In the genomic region with DNA sequence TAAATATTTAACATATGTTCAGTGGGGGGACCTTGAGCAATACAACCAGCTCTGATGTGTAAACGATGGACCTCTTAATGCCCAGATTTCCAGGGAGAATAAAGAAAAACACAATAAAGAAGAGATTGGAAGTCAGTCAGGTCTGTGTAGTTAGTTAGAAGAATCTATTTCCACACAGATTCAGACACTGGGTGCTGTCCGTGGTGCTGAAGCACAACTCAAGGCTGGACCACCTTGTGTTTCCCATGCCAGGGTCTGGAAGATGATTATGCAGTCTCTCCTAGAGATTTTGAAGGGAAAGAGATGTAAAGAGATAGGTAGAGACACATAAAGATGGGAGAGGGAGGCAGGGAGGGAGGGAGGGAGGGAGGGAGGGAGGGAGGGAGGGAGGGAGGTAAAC, we compare ENCODE assay signal across 9 mouse cellular contexts.
A peak's percentile ranks its signal among the peaks of the same experiment; 100 is the strongest.
DNase-seq lines count a peak whose midpoint lies in the region; ATAC-seq and TF ChIP-seq lines count a peak whose summit lies in the region.
"Had no signal": no experiment of that assay in that cellular context is flagged by ENCODE, and none has a peak within 500 bp of the region (broad histone marks: within the 10 kb centered on the region; RNA-seq: fewer than 3 reads in every experiment).

No protein-coding gene starts in this region.

- H3K4me1 ChIP-seq in hindbrain, embryonic 14.5 days (replicated peaks; ENCODE audit: control insufficient read depth, insufficient read depth, low read length), result no peaks in the 10 kb centered on the region
- no peaks in the 10 kb centered on the region for H3K4me1 ChIP-seq in hindbrain, embryonic 16.5 days (ENCODE audit: control insufficient read depth, insufficient read depth, low read depth, low read length)
- no peaks in the 10 kb centered on the region for H3K4me1 ChIP-seq in ES-E14 (ENCODE audit: control insufficient read depth in 2 of 2, insufficient read depth in 2 of 2, low read length in 2 of 2, poor library complexity in 1 of 2)
- no peaks in the 10 kb centered on the region for H3K4me1 ChIP-seq in liver, postnatal 0 days (ENCODE audit: insufficient read depth)
- H3K4me1 ChIP-seq: hindbrain, embryonic 15.5 days had no signal

- no peaks in the 10 kb centered on the region for H3K36me3 ChIP-seq in hindbrain, embryonic 14.5 days (replicated peaks; ENCODE audit: control insufficient read depth, insufficient read depth)
- H3K36me3 ChIP-seq in hindbrain, embryonic 16.5 days (ENCODE audit: control insufficient read depth, insufficient read depth, low read length), result no peaks in the 10 kb centered on the region
- H3K36me3 ChIP-seq in ES-E14 (ENCODE audit: control insufficient read depth, insufficient read depth, low read length, poor library complexity, severe bottlenecking), result no peaks in the 10 kb centered on the region
- no peaks in the 10 kb centered on the region for H3K36me3 ChIP-seq in liver, postnatal 0 days (replicated peaks; ENCODE audit: insufficient read depth, low read length)
- H3K36me3 ChIP-seq: hindbrain, embryonic 15.5 days had no signal

- no peaks in the 10 kb centered on the region for H3K9me3 ChIP-seq in hindbrain, embryonic 14.5 days (ENCODE audit: control insufficient read depth, low read length)
- H3K9me3 ChIP-seq in hindbrain, embryonic 16.5 days (ENCODE audit: control insufficient read depth, low read length), result no peaks in the 10 kb centered on the region
- no peaks in the 10 kb centered on the region for H3K9me3 ChIP-seq in ES-E14 (ENCODE audit: control insufficient read depth, insufficient read depth, low read depth, low read length)
- no peaks in the 10 kb centered on the region for H3K9me3 ChIP-seq in liver, postnatal 0 days (ENCODE audit: low read length)
- H3K9me3 ChIP-seq: hindbrain, embryonic 15.5 days had no signal

- ATAC-seq in hindbrain, embryonic 14.5 days (ENCODE audit: low FRiP score), result no peak
- ATAC-seq in hindbrain, embryonic 16.5 days, result no peak
- no peak for ATAC-seq in liver, postnatal 0 days
- no peak for ATAC-seq in frontal cortex, adult (ENCODE audit: low TSS enrichment)

- no peaks in the 10 kb centered on the region for H3K27me3 ChIP-seq in hindbrain, embryonic 14.5 days (ENCODE audit: control insufficient read depth, insufficient read depth, low read length)
- no peaks in the 10 kb centered on the region for H3K27me3 ChIP-seq in hindbrain, embryonic 16.5 days (replicated peaks; ENCODE audit: control insufficient read depth, insufficient read depth, low read length)
- no peaks in the 10 kb centered on the region for H3K27me3 ChIP-seq in liver, postnatal 0 days (ENCODE audit: insufficient read depth, low read length)
- H3K27me3 ChIP-seq: hindbrain, embryonic 15.5 days had no signal

- no peak overlapping the region for H3K4me3 ChIP-seq in hindbrain, embryonic 14.5 days (replicated peaks; ENCODE audit: low read length)
- H3K4me3 ChIP-seq in hindbrain, embryonic 16.5 days (ENCODE audit: low read length), result no peak overlapping the region
- H3K4me3 ChIP-seq in ES-E14 (ENCODE audit: insufficient read depth in 1 of 2, low read depth in 1 of 2, low read length in 2 of 2, poor library complexity in 1 of 2, severe bottlenecking in 1 of 2), result no peak overlapping the region
- H3K4me3 ChIP-seq in liver, postnatal 0 days (ENCODE audit: low read depth, low read length), result no peak overlapping the region
- H3K4me3 ChIP-seq: hindbrain, embryonic 15.5 days had no signal

- H3K9ac ChIP-seq in hindbrain, embryonic 14.5 days, result no peak overlapping the region
- no peak overlapping the region for H3K9ac ChIP-seq in hindbrain, embryonic 16.5 days (ENCODE audit: low read depth, low read length)
- H3K9ac ChIP-seq in ES-E14 (ENCODE audit: insufficient read depth, low read depth, low read length, poor library complexity, severe bottlenecking), result no peak overlapping the region
- no peak overlapping the region for H3K9ac ChIP-seq in liver, postnatal 0 days (replicated peaks)
- H3K9ac ChIP-seq: hindbrain, embryonic 15.5 days had no signal

- DNase-seq in hindbrain, embryonic 14.5 days (ENCODE audit: low spot score), result peak; percentile 57
- peak; percentile 47 for DNase-seq in ES-E14 (ENCODE audit: low read depth, low spot score)
- peak; percentile 53 for DNase-seq in c-Kit-positive CD71-negative TER-119-negative erythroid progenitor cells, embryonic 14.5 days (ENCODE audit: low read depth)
- DNase-seq in liver, postnatal 0 days, result peak; percentile 38
- no peak for DNase-seq in spleen, adult 18-20 months
- DNase-seq in left cerebral cortex, adult 18-20 months (ENCODE audit: low spot score in 2 of 2), result no peak

- in situ Hi-C loops in ES-E14 (cut with MboI; ENCODE audit: low sequenced_read_pairs in 2 of 2, unreplicated experiment in 2 of 2), result no loop called here

- H3K27ac ChIP-seq in hindbrain, embryonic 14.5 days, result no peak overlapping the region
- H3K27ac ChIP-seq in hindbrain, embryonic 16.5 days (ENCODE audit: low read depth, low read length), result no peak overlapping the region
- H3K27ac ChIP-seq in ES-E14 (ENCODE audit: insufficient read depth, low read depth, low read length, poor library complexity, severe bottlenecking), result no peak overlapping the region
- H3K27ac ChIP-seq in liver, postnatal 0 days (ENCODE audit: low read depth), result no peak overlapping the region
- H3K27ac ChIP-seq: hindbrain, embryonic 15.5 days had no signal

- TF ChIP-seq CTCF in liver, postnatal 0 days (IDR thresholded peaks at IDR 0.05; ENCODE audit: low read depth), result no peak

- WGBS in hindbrain, embryonic 14.5 days, result 23% methylated on average over 2 of the region's 2 CpGs
- WGBS in hindbrain, embryonic 16.5 days, result 26% methylated on average over 2 of the region's 2 CpGs
- WGBS in liver, postnatal 0 days (ENCODE audit: insufficient replicate concordance), result 21% methylated on average over 2 of the region's 2 CpGs

- no peak for TF ChIP-seq EP300 in liver, postnatal 0 days (IDR thresholded peaks at IDR 0.05; ENCODE audit: low read depth)

- no peak overlapping the region for H3K4me2 ChIP-seq in hindbrain, embryonic 14.5 days (replicated peaks)
- no peak overlapping the region for H3K4me2 ChIP-seq in hindbrain, embryonic 16.5 days (ENCODE audit: low read length)
- H3K4me2 ChIP-seq in liver, postnatal 0 days (ENCODE audit: low read depth, low read length), result no peak overlapping the region
- H3K4me2 ChIP-seq: hindbrain, embryonic 15.5 days had no signal

TF ChIP-seq in ES-E14, 5 proteins besides CTCF, POLR2A, EP300 and RAD21:
- TF ChIP-seq MAFK (IDR thresholded peaks at IDR 0.05; ENCODE audit: insufficient read depth, low read depth, low read length) (no peak), CHD2 (IDR thresholded peaks at IDR 0.05; ENCODE audit: low read depth, low read length) (no peak), HCFC1 (IDR thresholded peaks at IDR 0.05; ENCODE audit: borderline replicate concordance, insufficient read depth, low read length) (no peak), ZC3H11A (IDR thresholded peaks at IDR 0.05; ENCODE audit: borderline replicate concordance, low read depth, low read length) (no peak), ZNF384 (IDR thresholded peaks at IDR 0.05; ENCODE audit: low read depth, low read length) (no peak)

Comparison
In these comparisons a context has a peak if more than half of its experiments do, and no peak if none do; other contexts are left out.
1. DNase-seq: peak in hindbrain, embryonic 14.5 days (single experiment), ES-E14 (single experiment), c-Kit-positive CD71-negative TER-119-negative erythroid progenitor cells, embryonic 14.5 days (single experiment) and liver, postnatal 0 days (single experiment); none in spleen, adult 18-20 months (0 of 2) and left cerebral cortex, adult 18-20 months (0 of 2).